Mouse (Mus musculus): ENCODE results near the gene Tcl1b4.

Gene Tcl1b4

GRCm38 (mm10) chr12:105253796-105254195 lies 52.0 kb downstream of the Tcl1b4 start:
- DNase-seq = no peak
